Mouse (Mus musculus): Measurements from ENCODE around the gene Mob4. TPM values are rescaled to one million over a fixed set of nuclear protein-coding genes. Genes with fewer than 3 reads are reported as not detected.

Gene Mob4
- polyA plus RNA-seq, 1 experiment: 125 TPM

DNA sequence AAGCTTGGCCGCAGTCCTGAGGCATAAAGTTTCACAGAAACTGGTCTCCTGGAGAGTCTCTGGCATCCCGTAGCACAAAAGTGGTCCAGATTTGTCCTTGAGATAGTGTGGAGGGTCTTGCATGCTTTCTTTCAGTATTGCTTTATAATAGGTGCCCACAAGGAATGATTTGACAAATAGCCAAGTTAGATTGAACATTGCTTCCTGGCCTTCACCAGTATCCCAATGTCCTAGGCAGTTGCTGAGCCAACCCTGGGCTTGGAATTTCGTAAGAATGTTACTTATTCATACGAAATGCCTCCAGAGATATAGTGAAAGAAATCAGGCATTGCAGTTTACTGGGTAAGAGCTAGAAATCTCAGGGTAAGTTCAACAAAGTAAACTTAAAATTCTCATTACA is 37.6 kb downstream of the Mob4 start:
- Histone ChIP-seq H3K27ac (ENCODE audit: insufficient read depth, low read depth, low read length) (no peak overlapping the region), H3K4me1 (ENCODE audit: control insufficient read depth, insufficient read depth, low read length) (peaks cover under 1% of the 10 kb centered on the region; the same call in 1 of the 2 replicates), H3K4me3 (ENCODE audit: insufficient read depth, low read depth, low read length) (no peak overlapping the region)
- TF ChIP-seq CTCF (IDR thresholded peaks at IDR 0.05; ENCODE audit: insufficient read depth, low read depth, low read length) (no peak), POLR2A (IDR thresholded peaks at IDR 0.05; ENCODE audit: insufficient read depth, low read depth, low read length) (no peak)
- WGBS: 98% methylated on average over 4 of the region's 4 CpGs

DNA sequence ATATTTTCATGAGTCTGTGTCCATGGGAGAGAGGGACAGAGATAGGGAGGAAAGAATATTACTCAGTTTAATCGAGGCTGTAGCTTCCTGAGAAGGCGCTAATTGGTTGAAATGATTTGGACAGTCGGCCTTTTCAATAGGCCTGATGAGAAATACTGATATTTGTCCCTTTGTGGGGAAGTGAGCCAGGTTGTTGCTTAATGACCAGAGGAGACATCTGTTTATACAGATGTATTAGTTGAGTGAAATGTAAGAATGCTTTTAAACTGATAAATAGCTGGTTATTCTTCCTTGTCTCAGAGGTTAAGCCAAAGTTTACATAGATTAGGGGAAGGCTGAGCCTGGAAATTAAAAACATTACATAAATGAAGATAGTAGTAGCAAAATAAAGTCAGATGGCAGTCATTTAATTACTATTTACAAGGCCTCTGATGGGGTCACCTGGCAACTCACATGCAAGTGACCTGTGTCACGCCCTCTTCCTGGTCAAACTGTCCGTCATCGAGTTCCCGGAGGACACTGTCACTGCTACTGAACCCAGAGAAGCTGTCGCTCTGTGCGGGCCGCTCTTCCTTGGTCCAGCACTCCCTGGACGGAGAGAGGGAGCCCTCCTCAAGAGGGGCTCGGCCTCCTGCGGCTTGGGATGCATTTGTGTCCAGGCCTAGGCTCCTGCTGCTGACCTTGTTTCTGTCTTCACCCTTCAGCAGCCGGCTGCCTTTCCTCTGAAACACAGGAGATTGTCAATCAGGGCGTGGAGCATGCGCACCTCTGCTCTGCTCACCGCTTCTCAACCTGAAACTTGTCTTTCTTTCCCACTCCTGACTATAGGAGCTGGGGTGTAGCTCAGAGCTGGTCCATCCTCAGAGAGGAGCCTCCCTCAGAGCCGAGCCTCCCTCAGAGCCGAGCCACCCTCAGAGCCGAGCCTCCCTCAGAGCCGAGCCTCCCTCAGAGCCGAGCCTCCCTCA is 40.6 kb downstream of the Mob4 start:
- 67% methylated on average over 22 of the region's 22 CpGs for WGBS
- no peak overlapping the region for H3K27ac ChIP-seq (ENCODE audit: insufficient read depth, low read depth, low read length)
- no peak overlapping the region for H3K4me3 ChIP-seq (ENCODE audit: insufficient read depth, low read depth, low read length)
- H3K4me1 ChIP-seq (ENCODE audit: control insufficient read depth, insufficient read depth, low read length): peaks cover 5% of the 10 kb centered on the region; the same call in 1 of the 2 replicates
- TF ChIP-seq POLR2A (IDR thresholded peaks at IDR 0.05; ENCODE audit: insufficient read depth, low read depth, low read length) (no peak), CTCF (IDR thresholded peaks at IDR 0.05; ENCODE audit: insufficient read depth, low read depth, low read length) (no peak)

DNA sequence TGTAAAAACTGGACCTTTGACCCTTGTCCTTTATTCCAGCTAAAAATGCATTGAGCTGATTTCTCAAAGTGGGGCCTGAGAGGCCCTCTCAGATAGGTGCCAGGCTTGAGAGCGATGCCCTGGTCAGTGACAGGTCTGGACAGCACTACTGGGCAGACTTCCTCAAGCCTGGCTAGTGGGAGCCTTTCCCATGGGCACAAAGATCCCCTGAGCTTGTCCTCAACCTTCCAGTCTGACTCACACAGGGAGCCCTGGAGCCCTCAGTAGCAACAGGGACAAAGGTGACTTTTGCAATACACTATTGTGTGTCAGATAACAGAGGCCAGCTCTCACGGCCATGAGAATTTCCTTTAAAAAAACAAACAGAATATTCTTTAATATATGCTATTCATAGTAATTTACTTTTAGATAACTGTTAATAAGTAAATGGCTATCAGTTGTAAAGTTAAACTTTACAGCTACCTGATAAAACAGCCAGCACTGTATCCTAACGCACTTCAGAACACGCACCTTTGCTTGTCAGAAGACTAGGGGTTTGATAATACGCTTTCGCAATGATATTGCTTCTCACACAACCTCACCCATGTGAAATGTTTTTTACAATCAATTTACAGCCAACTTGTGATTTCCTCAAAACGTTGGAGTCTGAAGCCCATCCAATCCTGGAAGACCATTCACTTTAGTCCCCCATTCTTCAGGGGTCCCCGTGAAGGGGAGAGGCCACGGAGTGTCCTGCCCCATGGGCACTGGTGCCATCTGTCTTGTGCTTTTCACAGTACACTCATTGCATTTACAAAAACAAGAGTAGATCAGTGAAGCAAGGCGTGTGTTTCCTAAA is 42.9 kb downstream of the Mob4 start:
- WGBS: 66% methylated on average over 10 of the region's 10 CpGs
- H3K4me3 ChIP-seq (ENCODE audit: insufficient read depth, low read depth, low read length): no peak overlapping the region
- H3K4me1 ChIP-seq (ENCODE audit: control insufficient read depth, insufficient read depth, low read length): peaks cover 5% of the 10 kb centered on the region; the same call in 1 of the 2 replicates
- no peak overlapping the region for H3K27ac ChIP-seq (ENCODE audit: insufficient read depth, low read depth, low read length)
- TF ChIP-seq POLR2A (IDR thresholded peaks at IDR 0.05; ENCODE audit: insufficient read depth, low read depth, low read length) (no peak), CTCF (IDR thresholded peaks at IDR 0.05; ENCODE audit: insufficient read depth, low read depth, low read length) (no peak)

DNA sequence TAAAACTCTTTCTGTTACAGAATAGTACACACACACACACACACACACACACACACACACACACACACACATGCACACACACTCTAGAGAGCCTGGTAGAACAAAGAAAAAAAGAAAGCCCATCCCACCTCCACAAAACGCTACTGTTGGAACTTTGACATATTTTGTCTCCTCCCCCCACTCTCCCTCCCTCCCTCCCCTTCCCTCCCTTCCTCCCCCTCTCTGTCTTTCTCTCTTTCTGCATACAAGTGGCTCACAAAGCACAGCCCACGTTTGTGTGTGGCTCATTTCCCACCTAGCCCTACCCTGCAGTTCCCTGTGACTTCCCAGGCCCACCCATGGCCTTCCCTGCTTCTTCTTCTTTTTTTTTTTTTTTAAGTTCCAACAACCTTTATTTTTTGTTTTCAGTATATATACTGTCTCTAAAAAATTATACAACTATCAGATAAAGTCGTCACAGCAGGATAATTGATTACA is 43.6 kb downstream of the Mob4 start:
- peaks cover 5% of the 10 kb centered on the region; the same call in 1 of the 2 replicates for H3K4me1 ChIP-seq (ENCODE audit: control insufficient read depth, insufficient read depth, low read length)
- no peak for TF ChIP-seq POLR2A (IDR thresholded peaks at IDR 0.05; ENCODE audit: insufficient read depth, low read depth, low read length)
- TF ChIP-seq CTCF (IDR thresholded peaks at IDR 0.05; ENCODE audit: insufficient read depth, low read depth, low read length): no peak
- no peak overlapping the region for H3K27ac ChIP-seq (ENCODE audit: insufficient read depth, low read depth, low read length)
- H3K4me3 ChIP-seq (ENCODE audit: insufficient read depth, low read depth, low read length): no peak overlapping the region
- WGBS: 17% methylated on average over 3 of the region's 3 CpGs

DNA sequence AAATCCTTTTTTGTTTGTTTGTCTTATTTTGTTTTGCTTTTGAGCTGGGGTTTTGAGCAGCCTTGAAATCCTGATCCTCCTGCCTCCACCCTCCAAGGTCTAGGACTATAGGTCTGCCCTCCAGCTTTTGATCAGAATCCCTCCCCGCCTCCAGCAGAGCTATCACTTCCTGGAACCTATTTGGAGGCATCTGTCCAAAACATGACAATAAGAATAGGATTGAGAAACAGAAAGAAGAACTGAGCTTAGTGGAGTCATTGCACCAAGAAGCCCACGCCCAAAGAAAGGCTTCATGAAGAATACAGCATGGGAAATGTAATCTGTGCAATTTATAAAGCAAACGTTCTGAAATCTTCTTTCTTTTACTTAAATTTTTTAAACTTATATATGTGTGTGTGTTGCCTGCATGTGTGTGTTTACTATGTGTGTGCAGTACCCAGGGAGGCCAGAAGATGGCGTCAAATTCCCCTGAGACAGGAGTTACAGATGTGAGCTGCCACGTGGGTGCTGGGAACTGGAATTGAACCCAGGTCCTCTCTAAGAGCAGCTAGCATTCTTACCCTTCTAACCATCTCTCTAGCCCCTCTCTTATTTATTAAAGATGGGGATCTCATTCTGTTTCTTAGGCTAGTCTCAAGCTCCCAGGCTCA is 49.0 kb downstream of the Mob4 start:
- TF ChIP-seq POLR2A (IDR thresholded peaks at IDR 0.05; ENCODE audit: insufficient read depth, low read depth, low read length): no peak
- no peak for TF ChIP-seq CTCF (IDR thresholded peaks at IDR 0.05; ENCODE audit: insufficient read depth, low read depth, low read length)
- Histone ChIP-seq H3K4me1 (ENCODE audit: control insufficient read depth, insufficient read depth, low read length) (no peaks in the 10 kb centered on the region), H3K4me3 (ENCODE audit: insufficient read depth, low read depth, low read length) (no peak overlapping the region), H3K27ac (ENCODE audit: insufficient read depth, low read depth, low read length) (no peak overlapping the region)
- 89% methylated on average over 5 of the region's 5 CpGs for WGBS

DNA sequence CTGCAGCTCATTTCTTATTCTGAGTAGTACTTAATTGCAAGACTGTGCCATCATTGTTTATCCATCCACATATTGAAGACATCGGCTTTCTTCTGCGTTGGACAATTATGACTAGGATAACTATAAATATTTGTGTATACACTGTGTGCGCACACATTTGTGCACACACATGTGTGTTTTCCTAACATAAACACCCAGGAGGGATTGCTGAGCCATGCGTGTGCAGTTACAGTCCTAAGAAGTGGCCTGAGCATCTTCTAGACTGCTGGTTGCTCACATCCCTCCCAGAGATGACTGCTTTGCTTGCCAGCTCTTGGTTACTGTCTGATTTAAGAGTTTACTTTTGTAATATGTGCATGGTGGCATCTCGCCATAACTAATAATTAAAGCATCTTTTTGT is 51.4 kb downstream of the Mob4 start:
- TF ChIP-seq POLR2A (IDR thresholded peaks at IDR 0.05; ENCODE audit: insufficient read depth, low read depth, low read length): no peak
- TF ChIP-seq CTCF (IDR thresholded peaks at IDR 0.05; ENCODE audit: insufficient read depth, low read depth, low read length): no peak
- Histone ChIP-seq H3K4me3 (ENCODE audit: insufficient read depth, low read depth, low read length) (no peak overlapping the region), H3K4me1 (ENCODE audit: control insufficient read depth, insufficient read depth, low read length) (no peaks in the 10 kb centered on the region), H3K27ac (ENCODE audit: insufficient read depth, low read depth, low read length) (no peak overlapping the region)
- WGBS: 91% methylated on average over 5 of the region's 5 CpGs

DNA sequence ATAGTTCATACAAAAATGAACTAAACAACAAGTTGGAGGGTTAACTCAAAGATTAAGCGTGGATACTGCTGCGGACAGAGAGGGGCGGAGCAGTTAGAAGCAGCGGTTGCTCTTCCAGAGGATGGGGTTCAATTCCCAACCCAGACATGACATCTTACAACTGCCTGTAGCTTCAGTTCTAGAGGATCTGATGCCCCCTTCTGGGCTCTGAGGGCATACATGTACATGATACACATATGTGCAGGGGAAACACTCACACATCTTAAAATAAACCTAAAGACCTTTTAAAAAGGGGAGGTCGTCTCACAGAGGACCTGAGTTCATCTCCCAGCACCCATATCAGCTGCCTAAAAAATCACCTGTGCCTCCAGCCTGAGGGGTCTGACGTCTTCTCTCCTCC is 54.7 kb downstream of the Mob4 start:
- no peak overlapping the region for H3K4me3 ChIP-seq (ENCODE audit: insufficient read depth, low read depth, low read length)
- WGBS: 88% methylated on average over 6 of the region's 6 CpGs
- TF ChIP-seq CTCF (IDR thresholded peaks at IDR 0.05; ENCODE audit: insufficient read depth, low read depth, low read length) (no peak), POLR2A (IDR thresholded peaks at IDR 0.05; ENCODE audit: insufficient read depth, low read depth, low read length) (no peak)
- no peak overlapping the region for H3K27ac ChIP-seq (ENCODE audit: insufficient read depth, low read depth, low read length)
- H3K4me1 ChIP-seq (ENCODE audit: control insufficient read depth, insufficient read depth, low read length): no peaks in the 10 kb centered on the region

DNA sequence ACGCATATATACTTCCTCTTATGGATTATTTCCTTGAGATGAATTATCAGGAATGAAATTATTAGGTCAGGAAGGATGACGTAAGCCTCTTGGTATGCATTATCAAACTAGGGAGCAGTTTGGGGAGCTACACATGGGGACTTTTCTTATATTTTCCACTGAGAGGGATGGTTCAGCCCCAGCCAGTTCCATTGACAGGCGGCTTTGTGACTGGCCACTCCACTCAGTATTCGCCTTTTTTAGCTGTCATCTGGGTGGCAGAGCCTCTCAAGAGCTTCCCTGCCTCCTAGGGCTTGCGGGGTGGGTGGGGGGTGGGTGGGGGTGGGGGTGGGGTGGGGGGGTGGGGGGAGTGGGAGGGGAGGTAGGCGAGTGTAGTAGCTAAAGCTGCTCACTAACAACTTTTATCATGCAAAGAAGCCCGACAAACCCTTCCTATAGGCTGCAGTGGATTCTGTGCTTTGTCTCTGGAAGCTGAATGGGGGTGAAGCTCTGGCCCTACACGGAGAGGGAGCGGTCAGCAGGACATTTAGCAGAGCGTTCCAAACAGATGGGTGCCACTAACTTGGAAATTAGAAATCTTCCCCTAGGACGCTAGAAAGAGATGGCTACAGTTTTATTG is 55.7 kb downstream of the Mob4 start:
- Histone ChIP-seq H3K27ac (ENCODE audit: insufficient read depth, low read depth, low read length) (no peak overlapping the region), H3K4me1 (ENCODE audit: control insufficient read depth, insufficient read depth, low read length) (no peaks in the 10 kb centered on the region), H3K4me3 (ENCODE audit: insufficient read depth, low read depth, low read length) (no peak overlapping the region)
- 45% methylated on average over 11 of the region's 11 CpGs for WGBS
- TF ChIP-seq POLR2A (IDR thresholded peaks at IDR 0.05; ENCODE audit: insufficient read depth, low read depth, low read length): no peak
- TF ChIP-seq CTCF (IDR thresholded peaks at IDR 0.05; ENCODE audit: insufficient read depth, low read depth, low read length): no peak

All from olfactory bulb, adult 2 months (tissue).